Mouse (Mus musculus): ENCODE data around the gene Ackr1. TPM values are rescaled to one million over a fixed set of nuclear protein-coding genes. Genes with fewer than 3 reads are reported as not detected.

Ackr1 gene
- total and polyA plus RNA-seq, 2 experiments from 2014 or later: 14.0 to 32.8 TPM

DNA sequence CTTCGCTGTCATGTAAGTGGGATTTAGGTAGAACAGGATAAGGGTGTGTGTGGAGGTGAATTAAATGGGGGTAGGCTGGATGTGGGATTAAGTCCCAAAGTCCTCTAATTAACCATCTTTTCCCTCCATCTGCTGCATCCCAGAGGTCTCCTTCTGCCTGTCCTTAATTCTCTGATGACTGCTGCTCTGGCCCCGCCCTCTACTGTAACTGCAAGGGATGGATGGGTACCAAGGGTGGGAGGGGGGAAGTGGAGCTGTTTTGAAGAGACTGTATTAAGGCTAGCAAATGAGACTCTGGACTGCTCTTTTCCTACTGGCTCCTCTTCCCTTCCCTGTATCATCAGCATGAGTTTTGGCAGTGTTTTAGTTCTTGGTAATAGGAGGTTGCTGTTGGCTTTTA lies 36.1 kb upstream of the Ackr1 start:
- H3K9me3 ChIP-seq (ENCODE audit: low read length): no peaks in the 10 kb centered on the region
- H3K4me2 ChIP-seq (ENCODE audit: low read depth): no peak overlapping the region
- no peak for TF ChIP-seq CTCF (IDR thresholded peaks at IDR 0.05; ENCODE audit: low read depth)
- no peak overlapping the region for H3K9ac ChIP-seq
- WGBS: 74% methylated on average over 2 of the region's 2 CpGs
- H3K4me3 ChIP-seq (ENCODE audit: low read depth, low read length): no peak overlapping the region
- DNase-seq (no peak), ATAC-seq (no peak)
- peaks cover 13% of the 10 kb centered on the region; the same call in 1 of the 2 replicates for H3K4me1 ChIP-seq (ENCODE audit: insufficient read depth)
- no peak overlapping the region for H3K27ac ChIP-seq (ENCODE audit: low read depth, low read length)
- H3K36me3 ChIP-seq (ENCODE audit: insufficient read depth): no peaks in the 10 kb centered on the region
- H3K27me3 ChIP-seq (ENCODE audit: insufficient read depth, low read length): no peaks in the 10 kb centered on the region

GRCm38 (mm10) chr1:173367356-173368046 lies 34.0 kb upstream of the Ackr1 start, which contains the start of gene Cadm3:
Gene Cadm3, minus strand, starts transcription at chr1:173367695.
- under 1% methylated on average over 43 of the region's 46 CpGs for WGBS
- Histone ChIP-seq H3K36me3 (ENCODE audit: insufficient read depth) (no peaks in the 10 kb centered on the region), H3K9ac (peak within 1 kb of the TSS; percentile 99)

GRCm38 (mm10) chr1:173366701-173367355 lies 33.3 kb upstream of the Ackr1 start:
- no peaks in the 10 kb centered on the region for H3K9me3 ChIP-seq (ENCODE audit: low read length)
- peak overlapping the region; percentile 99 for H3K9ac ChIP-seq
- 1% methylated on average over 31 of the region's 31 CpGs for WGBS
- H3K4me3 ChIP-seq (ENCODE audit: low read depth, low read length): peak overlapping the region; percentile 98
- H3K4me2 ChIP-seq (ENCODE audit: low read depth): peak overlapping the region; percentile 83
- H3K36me3 ChIP-seq (ENCODE audit: insufficient read depth): no peaks in the 10 kb centered on the region
- peak; percentile 76 for ATAC-seq
- 0 out of 2 replicates have a peak, but pooled peaks have one; percentile 0 for TF ChIP-seq CTCF (IDR thresholded peaks at IDR 0.05; ENCODE audit: low read depth)
- peak overlapping the region; percentile 90 for H3K27ac ChIP-seq (ENCODE audit: low read depth, low read length)
- DNase-seq: peak; percentile 77
- no peaks in the 10 kb centered on the region for H3K27me3 ChIP-seq (ENCODE audit: insufficient read depth, low read length)
- peaks cover 13% of the 10 kb centered on the region for H3K4me1 ChIP-seq (ENCODE audit: insufficient read depth)

More at GRCm38 (mm10) chr1:173367356-173368046, 34.0 kb upstream of the Ackr1 start, which contains the start of gene Cadm3:
- H3K4me1 ChIP-seq (ENCODE audit: insufficient read depth): peaks cover 13% of the 10 kb centered on the region
- H3K9me3 ChIP-seq (ENCODE audit: low read length): no peaks in the 10 kb centered on the region
- H3K4me3 ChIP-seq (ENCODE audit: low read depth, low read length): peak within 1 kb of the TSS; percentile 98
- no peaks in the 10 kb centered on the region for H3K27me3 ChIP-seq (ENCODE audit: insufficient read depth, low read length)
- DNase-seq (peak; percentile 92), ATAC-seq (peak; percentile 92)
- H3K4me2 ChIP-seq (ENCODE audit: low read depth): peak within 1 kb of the TSS; percentile 83
- peak within 1 kb of the TSS; percentile 90 for H3K27ac ChIP-seq (ENCODE audit: low read depth, low read length)
- no peak for TF ChIP-seq CTCF (IDR thresholded peaks at IDR 0.05; ENCODE audit: low read depth)

DNA sequence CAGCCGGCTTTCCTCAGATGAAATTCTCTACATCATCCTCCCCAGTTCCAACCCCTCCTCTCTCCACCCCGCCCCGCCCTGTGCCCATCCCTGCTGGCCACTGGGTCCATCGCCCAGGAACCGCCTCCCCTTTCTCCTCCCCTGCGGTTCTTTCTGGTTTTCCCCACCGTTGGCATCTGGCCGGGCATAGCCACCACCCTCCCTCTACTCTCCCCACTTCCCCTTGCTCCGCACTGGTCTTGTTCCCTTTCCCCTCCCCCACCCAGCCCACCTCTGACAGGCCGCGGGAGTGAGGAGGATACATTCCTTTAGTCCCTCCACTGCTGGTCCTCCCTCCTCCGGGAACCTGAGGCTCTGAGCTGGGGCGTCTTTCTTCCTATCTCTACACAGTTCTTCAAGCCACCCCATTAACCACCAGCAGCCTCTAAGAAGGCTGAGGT lies 32.4 kb upstream of the Ackr1 start:
- DNase-seq: peak; percentile 35
- WGBS: 2% methylated on average over 12 of the region's 13 CpGs

GRCm38 (mm10) chr1:173364125-173364800 lies 30.7 kb upstream of the Ackr1 start:
- Histone ChIP-seq H3K36me3 (ENCODE audit: insufficient read depth) (no peaks in the 10 kb centered on the region), H3K9ac (no peak overlapping the region), H3K4me1 (ENCODE audit: insufficient read depth) (peaks cover 20% of the 10 kb centered on the region), H3K27ac (ENCODE audit: low read depth, low read length) (no peak overlapping the region), H3K9me3 (ENCODE audit: low read length) (no peaks in the 10 kb centered on the region), H3K27me3 (ENCODE audit: insufficient read depth, low read length) (no peaks in the 10 kb centered on the region), H3K4me2 (ENCODE audit: low read depth) (no peak overlapping the region), H3K4me3 (ENCODE audit: low read depth, low read length) (no peak overlapping the region)
- DNase-seq: no peak
- no peak for ATAC-seq
- 73% methylated on average over 4 of the region's 4 CpGs for WGBS
- TF ChIP-seq CTCF (IDR thresholded peaks at IDR 0.05; ENCODE audit: low read depth): no peak

More for the DNA sequence above, 32.4 kb upstream of the Ackr1 start:
- no peaks in the 10 kb centered on the region for H3K27me3 ChIP-seq (ENCODE audit: insufficient read depth, low read length)
- peak overlapping the region; percentile 98 for H3K4me3 ChIP-seq (ENCODE audit: low read depth, low read length)
- H3K36me3 ChIP-seq (ENCODE audit: insufficient read depth): no peaks in the 10 kb centered on the region
- peak overlapping the region; percentile 83 for H3K4me2 ChIP-seq (ENCODE audit: low read depth)
- peaks cover 13% of the 10 kb centered on the region for H3K4me1 ChIP-seq (ENCODE audit: insufficient read depth)
- no peak for TF ChIP-seq CTCF (IDR thresholded peaks at IDR 0.05; ENCODE audit: low read depth)
- ATAC-seq: peak; percentile 3; the same call in 1 of the 2 replicates
- H3K27ac ChIP-seq (ENCODE audit: low read depth, low read length): peak overlapping the region; percentile 90
- no peaks in the 10 kb centered on the region for H3K9me3 ChIP-seq (ENCODE audit: low read length)
- peak overlapping the region; percentile 99 for H3K9ac ChIP-seq

DNA sequence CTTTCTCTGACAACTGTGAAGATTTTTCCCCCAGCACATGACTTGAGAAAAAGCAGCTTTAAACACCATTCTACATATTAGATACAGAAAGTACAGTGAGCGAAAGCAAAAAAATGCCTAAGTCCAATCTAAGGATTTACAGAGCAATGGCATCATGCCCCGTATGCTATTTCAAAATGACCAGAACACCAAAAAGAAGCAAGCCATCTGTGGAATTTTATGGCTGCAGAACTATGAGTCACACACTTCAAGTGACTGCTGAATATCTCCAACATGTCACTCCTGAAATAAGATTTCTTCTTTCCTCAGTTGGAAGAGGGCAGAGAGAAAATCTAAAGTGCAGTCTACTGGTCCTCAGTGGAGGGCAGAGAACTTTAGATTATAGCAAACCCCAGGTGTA lies 29.9 kb upstream of the Ackr1 start:
- H3K27me3 ChIP-seq (ENCODE audit: insufficient read depth, low read length): no peaks in the 10 kb centered on the region
- H3K27ac ChIP-seq (ENCODE audit: low read depth, low read length): no peak overlapping the region
- ATAC-seq: no peak
- WGBS: 91% methylated on average over 2 of the region's 2 CpGs
- no peak overlapping the region for H3K4me2 ChIP-seq (ENCODE audit: low read depth)
- H3K4me3 ChIP-seq (ENCODE audit: low read depth, low read length): no peak overlapping the region
- DNase-seq: no peak
- TF ChIP-seq CTCF (IDR thresholded peaks at IDR 0.05; ENCODE audit: low read depth): no peak
- no peaks in the 10 kb centered on the region for H3K9me3 ChIP-seq (ENCODE audit: low read length)
- H3K36me3 ChIP-seq (ENCODE audit: insufficient read depth): no peaks in the 10 kb centered on the region
- H3K4me1 ChIP-seq (ENCODE audit: insufficient read depth): peaks cover 20% of the 10 kb centered on the region
- H3K9ac ChIP-seq: no peak overlapping the region

Data from forebrain, postnatal 0 days (tissue).